Mouse (Mus musculus): Measurements from ENCODE around the gene Tmem159. TPM values are rescaled to one million over a fixed set of nuclear protein-coding genes. Genes with fewer than 3 reads are reported as not detected.

Tmem159 gene
- polyA plus RNA-seq, 1 experiment: 9.9 TPM

DNA sequence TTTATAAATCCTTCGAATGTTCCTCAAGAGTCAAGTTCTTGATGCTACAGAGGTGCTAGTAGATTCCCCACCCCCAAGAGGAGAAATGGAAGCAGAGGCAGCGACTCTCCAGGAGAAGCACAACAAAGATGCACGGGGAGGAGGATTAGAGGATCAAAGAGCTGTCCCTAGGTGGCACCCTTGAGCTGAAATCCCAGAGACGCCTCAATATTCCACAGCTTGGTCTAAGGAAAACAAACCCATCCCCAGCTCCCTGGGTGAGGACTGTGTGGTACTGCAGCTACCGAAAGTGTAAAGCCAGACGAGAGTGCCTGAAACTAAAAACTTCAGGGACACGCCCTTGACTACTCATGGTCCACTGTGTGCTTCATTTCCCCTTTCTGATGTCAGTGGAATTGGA, 4.3 kb upstream of the Tmem159 start:
- H3K79me2 ChIP-seq (ENCODE audit: control insufficient read depth, insufficient read depth): no peaks in the 10 kb centered on the region
- H3K27me3 ChIP-seq (ENCODE audit: control insufficient read depth, insufficient read depth, insufficient read length): no peaks in the 10 kb centered on the region
- no peaks in the 10 kb centered on the region for H3K36me3 ChIP-seq (ENCODE audit: control insufficient read depth, insufficient read depth)
- H3ac ChIP-seq (ENCODE audit: control insufficient read depth, insufficient read length): no peak overlapping the region
- no peak overlapping the region for H3K4me3 ChIP-seq
- H3K4me2 ChIP-seq (ENCODE audit: low read depth): peak overlapping the region; percentile 39
- TF ChIP-seq USF1 (IDR thresholded peaks at IDR 0.05; ENCODE audit: low read depth) (no peak), TCF12 (IDR thresholded peaks at IDR 0.05; ENCODE audit: insufficient read depth, poor library complexity, severe bottlenecking) (no peak), POLR2A (IDR thresholded peaks at IDR 0.05; ENCODE audit: insufficient read length, low read depth) (no peak), POLR2AphosphoS2 (IDR thresholded peaks at IDR 0.05; ENCODE audit: insufficient read length, low read depth) (no peak), MYOG (IDR thresholded peaks at IDR 0.05; ENCODE audit: control insufficient read depth in 1 of 3, insufficient read depth in 1 of 3, insufficient read length in 2 of 3, low read depth in 2 of 3) (no peak), SRF (IDR thresholded peaks at IDR 0.05; ENCODE audit: control insufficient read depth, insufficient read length, low read depth) (no peak), E2F4 (IDR thresholded peaks at IDR 0.05; ENCODE audit: insufficient read depth) (no peak), TCF3 (IDR thresholded peaks at IDR 0.05; ENCODE audit: insufficient read length, low read depth) (no peak), MYOD1 (IDR thresholded peaks at IDR 0.05; ENCODE audit: control insufficient read depth in 1 of 3, insufficient read length in 2 of 3, low read depth in 2 of 3) (no peak), CEBPB (IDR thresholded peaks at IDR 0.05; ENCODE audit: insufficient read depth, poor library complexity, severe bottlenecking) (no peak), MAX (IDR thresholded peaks at IDR 0.05; ENCODE audit: low read depth) (no peak), REST (IDR thresholded peaks at IDR 0.05; ENCODE audit: insufficient read depth, insufficient read length) (no peak)

DNA sequence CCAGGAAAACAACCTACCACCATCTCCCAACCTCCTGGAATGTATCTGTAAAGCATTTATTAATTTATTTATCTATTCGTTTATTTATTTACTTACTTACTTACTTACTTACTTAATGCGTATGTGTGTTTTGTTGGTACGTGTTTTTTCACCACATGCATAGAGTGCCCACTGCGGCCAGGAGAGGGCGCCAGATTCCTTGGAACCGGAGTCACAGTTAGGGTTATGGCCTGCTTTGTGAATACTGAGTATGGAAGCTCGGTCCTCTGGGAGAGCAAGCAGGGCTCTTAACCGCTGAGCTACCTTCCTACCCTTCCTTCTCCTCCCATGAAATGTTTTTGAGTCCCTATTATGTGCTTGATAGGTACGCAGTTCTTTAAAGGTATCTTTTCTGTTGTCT, 3.8 kb upstream of the Tmem159 start:
- no peaks in the 10 kb centered on the region for H3K79me2 ChIP-seq (ENCODE audit: control insufficient read depth, insufficient read depth)
- no peak for TF ChIP-seq POLR2A (IDR thresholded peaks at IDR 0.05; ENCODE audit: insufficient read length, low read depth)
- no peak for TF ChIP-seq REST (IDR thresholded peaks at IDR 0.05; ENCODE audit: insufficient read depth, insufficient read length)
- no peak for TF ChIP-seq TCF12 (IDR thresholded peaks at IDR 0.05; ENCODE audit: insufficient read depth, poor library complexity, severe bottlenecking)
- TF ChIP-seq POLR2AphosphoS2 (IDR thresholded peaks at IDR 0.05; ENCODE audit: insufficient read length, low read depth): no peak
- no peak for TF ChIP-seq MYOD1 (IDR thresholded peaks at IDR 0.05; ENCODE audit: control insufficient read depth in 1 of 3, insufficient read length in 2 of 3, low read depth in 2 of 3)
- no peak for TF ChIP-seq CEBPB (IDR thresholded peaks at IDR 0.05; ENCODE audit: insufficient read depth, poor library complexity, severe bottlenecking)
- TF ChIP-seq USF1 (IDR thresholded peaks at IDR 0.05; ENCODE audit: low read depth): no peak
- no peak for TF ChIP-seq E2F4 (IDR thresholded peaks at IDR 0.05; ENCODE audit: insufficient read depth)
- TF ChIP-seq MAX (IDR thresholded peaks at IDR 0.05; ENCODE audit: low read depth): no peak
- no peak for TF ChIP-seq MYOG (IDR thresholded peaks at IDR 0.05; ENCODE audit: control insufficient read depth in 1 of 3, insufficient read depth in 1 of 3, insufficient read length in 2 of 3, low read depth in 2 of 3)
- TF ChIP-seq TCF3 (IDR thresholded peaks at IDR 0.05; ENCODE audit: insufficient read length, low read depth): no peak
- no peak for TF ChIP-seq SRF (IDR thresholded peaks at IDR 0.05; ENCODE audit: control insufficient read depth, insufficient read length, low read depth)
- H3K36me3 ChIP-seq (ENCODE audit: control insufficient read depth, insufficient read depth): no peaks in the 10 kb centered on the region
- H3K4me2 ChIP-seq (ENCODE audit: low read depth): no peak overlapping the region
- no peaks in the 10 kb centered on the region for H3K27me3 ChIP-seq (ENCODE audit: control insufficient read depth, insufficient read depth, insufficient read length)
- H3ac ChIP-seq (ENCODE audit: control insufficient read depth, insufficient read length): no peak overlapping the region
- no peak overlapping the region for H3K4me3 ChIP-seq

DNA sequence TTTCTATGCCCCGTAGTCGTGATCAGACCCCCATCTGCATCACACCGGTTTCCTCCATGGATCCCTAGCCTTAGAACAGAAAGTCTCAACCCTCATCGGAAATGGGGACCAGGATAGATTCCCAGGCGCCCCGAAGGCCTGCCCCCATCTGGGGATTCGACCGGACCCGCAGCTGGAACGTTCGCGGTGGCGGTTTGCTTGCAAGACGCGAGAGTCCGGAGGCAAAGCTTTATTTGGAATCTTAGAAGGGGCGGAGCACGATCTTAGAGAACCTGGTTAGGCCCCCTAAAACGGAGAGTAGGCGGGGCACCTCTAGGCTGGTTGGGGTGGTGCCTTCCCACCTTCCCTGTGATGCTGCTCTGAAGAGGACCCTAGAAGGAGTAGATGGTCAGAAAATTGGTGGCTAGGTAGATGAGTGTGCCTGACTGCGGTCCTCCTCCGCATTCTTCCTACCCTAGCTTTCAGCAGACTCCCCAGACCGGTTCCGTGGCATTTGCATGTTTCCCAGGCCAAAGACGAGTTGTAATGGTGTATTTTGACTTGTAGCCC, 940 bp downstream of the Tmem159 start:
- peak overlapping the region; percentile 40 for H3K4me3 ChIP-seq
- no peaks in the 10 kb centered on the region for H3K36me3 ChIP-seq (ENCODE audit: control insufficient read depth, insufficient read depth)
- peak overlapping the region; percentile 76 for H3K4me2 ChIP-seq (ENCODE audit: low read depth)
- no peak for TF ChIP-seq SRF (IDR thresholded peaks at IDR 0.05; ENCODE audit: control insufficient read depth, insufficient read length, low read depth)
- no peak for TF ChIP-seq E2F4 (IDR thresholded peaks at IDR 0.05; ENCODE audit: insufficient read depth)
- no peak for TF ChIP-seq MAX (IDR thresholded peaks at IDR 0.05; ENCODE audit: low read depth)
- TF ChIP-seq MYOG (IDR thresholded peaks at IDR 0.05; ENCODE audit: control insufficient read depth in 1 of 3, insufficient read depth in 1 of 3, insufficient read length in 2 of 3, low read depth in 2 of 3): no peak
- no peak for TF ChIP-seq POLR2AphosphoS2 (IDR thresholded peaks at IDR 0.05; ENCODE audit: insufficient read length, low read depth)
- no peak for TF ChIP-seq POLR2A (IDR thresholded peaks at IDR 0.05; ENCODE audit: insufficient read length, low read depth)
- TF ChIP-seq USF1 (IDR thresholded peaks at IDR 0.05; ENCODE audit: low read depth): no peak
- TF ChIP-seq TCF12 (IDR thresholded peaks at IDR 0.05; ENCODE audit: insufficient read depth, poor library complexity, severe bottlenecking): no peak
- TF ChIP-seq REST (IDR thresholded peaks at IDR 0.05; ENCODE audit: insufficient read depth, insufficient read length): no peak
- no peak for TF ChIP-seq TCF3 (IDR thresholded peaks at IDR 0.05; ENCODE audit: insufficient read length, low read depth)
- no peak for TF ChIP-seq CEBPB (IDR thresholded peaks at IDR 0.05; ENCODE audit: insufficient read depth, poor library complexity, severe bottlenecking)
- no peak for TF ChIP-seq MYOD1 (IDR thresholded peaks at IDR 0.05; ENCODE audit: control insufficient read depth in 1 of 3, insufficient read length in 2 of 3, low read depth in 2 of 3)
- H3K27me3 ChIP-seq (ENCODE audit: control insufficient read depth, insufficient read depth, insufficient read length): no peaks in the 10 kb centered on the region
- H3ac ChIP-seq (ENCODE audit: control insufficient read depth, insufficient read length): no peak overlapping the region
- H3K79me2 ChIP-seq (ENCODE audit: control insufficient read depth, insufficient read depth): no peaks in the 10 kb centered on the region

DNA sequence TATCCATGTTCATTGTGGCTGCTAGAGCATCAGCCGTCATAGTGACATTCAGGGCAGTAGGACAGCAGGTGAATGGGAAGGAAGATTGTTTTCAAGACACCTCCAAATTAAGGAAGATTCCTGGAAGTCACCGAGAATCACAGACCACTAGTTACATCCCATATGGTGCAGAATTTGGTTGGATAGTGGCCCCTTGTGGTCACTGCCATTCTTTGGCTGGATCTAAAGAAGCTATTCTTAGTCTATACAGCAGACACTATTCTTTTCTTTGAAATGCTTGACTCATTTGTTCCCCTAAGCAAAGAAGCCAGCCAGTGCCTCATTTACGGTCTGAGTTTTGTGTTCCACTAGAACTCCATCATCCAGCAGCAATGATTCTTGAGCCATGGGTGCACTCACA, 2.8 kb downstream of the Tmem159 start:
- H3ac ChIP-seq (ENCODE audit: control insufficient read depth, insufficient read length): no peak overlapping the region
- H3K36me3 ChIP-seq (ENCODE audit: control insufficient read depth, insufficient read depth): no peaks in the 10 kb centered on the region
- H3K27me3 ChIP-seq (ENCODE audit: control insufficient read depth, insufficient read depth, insufficient read length): no peaks in the 10 kb centered on the region
- no peaks in the 10 kb centered on the region for H3K79me2 ChIP-seq (ENCODE audit: control insufficient read depth, insufficient read depth)
- TF ChIP-seq SRF (IDR thresholded peaks at IDR 0.05; ENCODE audit: control insufficient read depth, insufficient read length, low read depth) (no peak), MYOD1 (IDR thresholded peaks at IDR 0.05; ENCODE audit: control insufficient read depth in 1 of 3, insufficient read length in 2 of 3, low read depth in 2 of 3) (no peak), USF1 (IDR thresholded peaks at IDR 0.05; ENCODE audit: low read depth) (no peak), REST (IDR thresholded peaks at IDR 0.05; ENCODE audit: insufficient read depth, insufficient read length) (no peak)
- no peak overlapping the region for H3K4me2 ChIP-seq (ENCODE audit: low read depth)
- no peak overlapping the region for H3K4me3 ChIP-seq

Data from myocyte (in vitro differentiated cells).